Mouse (Mus musculus) lung, postnatal 0 days (tissue): ENCODE measurements at regions not wholly inside any gene's neighbourhood (a gene's known extent, or its start where the extent isn't known, plus 50 kb on each side); places are given as distances from the start of the nearest gene placed in this dataset.

Source experiments
- ATAC-seq: fragments of 200-750 bp; cut with Nextera tagmentation; 2 replicates; pipeline ENCODE4 v1.8.0; 2017; ENCODE audit warnings: moderate library complexity
- DNase-seq: peaks from one replicate; pipeline ENCODE4 v3.0.0-alpha.2; 2016; ENCODE audit warnings: low spot score
- H3K27ac ChIP-seq: fragments of 300-500 bp; sonication (generic); 2 replicates; pipeline ENCODE4 v1.5.1; 2014; ENCODE audit warnings: antibody characterized with exemption, mild to moderate bottlenecking, low read length, mixed read lengths
- H3K27me3 ChIP-seq: fragments of 300-500 bp; sonication (generic); replicated peaks from 2 replicates; pipeline ENCODE4 v1.6.1; 2014; ENCODE audit warnings: low read length, mixed read lengths; ENCODE audit not compliant: insufficient read depth
- H3K36me3 ChIP-seq: fragments of 300-500 bp; sonication (generic); 2 replicates; pipeline ENCODE4 v1.6.1; 2014; ENCODE audit warnings: low read length, mixed read lengths; ENCODE audit not compliant: insufficient read depth
- H3K4me1 ChIP-seq: fragments of 300-500 bp; sonication (generic); 2 replicates; pipeline ENCODE4 v1.6.1; 2014; ENCODE audit warnings: antibody characterized with exemption, low read depth, low read length, mixed read lengths; ENCODE audit not compliant: insufficient read depth
- H3K4me2 ChIP-seq: fragments of 300-500 bp; sonication (generic); replicated peaks from 2 replicates; pipeline ENCODE4 v1.6.1; 2014; ENCODE audit warnings: low read depth, mild to moderate bottlenecking, low read length, moderate library complexity, mixed read lengths
- H3K4me3 ChIP-seq: fragments of 300-500 bp; sonication (generic); 2 replicates; pipeline ENCODE4 v1.5.1; 2014; ENCODE audit warnings: low read depth, low read length
- H3K9ac ChIP-seq: fragments of 300-500 bp; sonication (generic); replicated peaks from 2 replicates; pipeline ENCODE4 v1.6.1; 2014; ENCODE audit warnings: low read depth, mild to moderate bottlenecking
- H3K9me3 ChIP-seq: fragments of 300-500 bp; sonication (generic); 2 replicates; pipeline ENCODE4 v1.6.1; 2016; ENCODE audit warnings: low read length, mixed read lengths
- CTCF ChIP-seq: IDR thresholded peaks from 2 replicates; pipeline ENCODE4 v1.5.1; 2016; ENCODE audit warnings: antibody characterized with exemption, mild to moderate bottlenecking
- EP300 ChIP-seq: IDR thresholded peaks from 2 replicates; pipeline ENCODE4 v1.6.1; 2016; ENCODE audit warnings: antibody characterized with exemption, mild to moderate bottlenecking, control low read depth
- WGBS: fragments of 180-500 bp; shearing (Covaris S2); extraction: QIAGEN DNeasy Blood & Tissue Kit; methylation state at CpG from one replicate; pipeline ENCODE4 v1.1.7; 2014; 5-methylcytosine and 5-hydroxymethylcytosine counted together

DNA sequence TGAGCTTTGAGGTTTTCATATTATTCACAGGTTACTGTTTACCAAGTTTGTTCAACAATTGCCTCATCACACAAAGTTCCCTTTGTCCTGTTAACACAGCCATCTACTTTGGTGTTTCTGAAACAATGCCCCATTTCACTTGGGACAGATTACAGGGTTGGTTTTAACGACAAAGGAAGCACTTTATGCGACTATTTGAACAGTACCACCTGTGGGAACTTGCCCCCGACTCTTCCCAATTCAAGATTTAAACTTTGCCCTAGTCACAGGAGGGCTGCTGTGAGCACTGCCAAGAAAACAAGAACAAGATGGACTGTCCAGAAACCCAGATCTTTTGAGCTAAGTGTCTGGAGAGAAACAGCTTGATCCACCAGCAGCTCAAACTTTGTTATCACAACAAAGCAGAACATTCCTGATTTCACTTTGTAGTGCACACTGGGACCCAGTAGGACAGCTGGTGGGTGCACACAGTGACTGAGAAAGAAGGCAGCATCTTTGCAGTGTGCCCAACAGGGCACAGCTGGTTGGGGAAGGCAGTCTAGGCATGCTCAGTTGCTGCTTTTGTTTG lies 283.8 kb upstream of the Rbms1 start:
- 11% methylated on average over 3 of the region's 3 CpGs for WGBS
- DNase-seq = peak; percentile 34
- Histone ChIP-seq H3K4me2 (no peak overlapping the region), H3K9ac (no peak overlapping the region), H3K36me3 (no peaks in the 10 kb centered on the region), H3K27me3 (no peaks in the 10 kb centered on the region), H3K4me3 (no peak overlapping the region), H3K27ac (no peak overlapping the region), H3K4me1 (peaks cover 3% of the 10 kb centered on the region; the same call in 1 of the 2 replicates), H3K9me3 (no peaks in the 10 kb centered on the region)
- TF ChIP-seq CTCF = no peak
- TF ChIP-seq EP300 = no peak
- peak; percentile 80 for ATAC-seq

DNA sequence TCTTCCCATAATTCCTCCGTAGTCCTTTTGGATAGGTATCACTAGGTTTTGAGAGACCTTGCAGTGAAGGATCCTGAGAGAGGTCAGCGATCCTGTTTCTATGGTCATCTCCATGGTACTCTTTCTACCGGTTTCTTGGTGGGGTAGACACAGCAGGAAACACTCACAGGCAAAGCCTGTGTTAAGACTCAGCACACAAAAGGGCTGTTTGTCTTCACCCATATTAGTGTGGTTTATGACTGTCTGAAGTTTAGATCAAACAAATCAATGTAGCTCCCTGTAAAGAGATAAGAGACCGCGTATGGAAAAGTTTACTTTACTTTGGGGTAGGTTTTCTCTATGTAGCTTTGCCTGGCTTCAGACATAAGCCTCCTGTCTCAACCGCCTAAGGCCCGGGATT lies 282.5 kb upstream of the Rbms1 start:
- Histone ChIP-seq H3K27me3 (no peaks in the 10 kb centered on the region), H3K9ac (no peak overlapping the region), H3K9me3 (no peaks in the 10 kb centered on the region), H3K4me2 (no peak overlapping the region), H3K4me1 (peaks cover 3% of the 10 kb centered on the region; the same call in 1 of the 2 replicates), H3K27ac (no peak overlapping the region), H3K36me3 (no peaks in the 10 kb centered on the region), H3K4me3 (no peak overlapping the region)
- no peak for TF ChIP-seq EP300
- no peak for TF ChIP-seq CTCF
- DNase-seq (no peak), ATAC-seq (no peak)
- WGBS = 41% methylated on average over 7 of the region's 7 CpGs

DNA sequence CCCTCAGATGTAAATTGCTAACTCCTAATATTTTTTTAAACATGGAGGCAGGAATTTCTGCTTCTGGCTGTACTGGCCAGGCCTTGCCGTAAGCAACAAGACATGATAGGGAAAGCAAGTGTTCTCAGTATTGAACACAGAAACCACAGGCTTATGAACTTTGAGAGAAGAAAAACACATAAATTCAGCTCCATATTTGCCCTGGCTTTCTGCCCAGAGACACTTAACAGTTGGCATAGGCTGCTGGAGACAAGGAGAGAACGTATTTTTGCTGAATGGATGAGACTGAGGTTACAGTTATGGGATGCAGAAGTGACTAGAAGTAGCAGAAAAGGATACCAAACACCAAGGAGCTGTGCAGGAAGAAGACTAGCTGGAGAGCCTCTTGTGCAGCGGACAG lies 258.7 kb upstream of the Rbms1 start:
- H3K27ac ChIP-seq = no peak overlapping the region
- TF ChIP-seq EP300 (no peak), CTCF (no peak)
- H3K9me3 ChIP-seq = no peaks in the 10 kb centered on the region
- no peaks in the 10 kb centered on the region for H3K4me1 ChIP-seq
- no peaks in the 10 kb centered on the region for H3K27me3 ChIP-seq
- DNase-seq (peak; percentile 50), ATAC-seq (no peak)
- no peaks in the 10 kb centered on the region for H3K36me3 ChIP-seq
- 49% methylated on average over 3 of the region's 3 CpGs for WGBS
- no peak overlapping the region for H3K9ac ChIP-seq
- no peak overlapping the region for H3K4me2 ChIP-seq
- H3K4me3 ChIP-seq = no peak overlapping the region

DNA sequence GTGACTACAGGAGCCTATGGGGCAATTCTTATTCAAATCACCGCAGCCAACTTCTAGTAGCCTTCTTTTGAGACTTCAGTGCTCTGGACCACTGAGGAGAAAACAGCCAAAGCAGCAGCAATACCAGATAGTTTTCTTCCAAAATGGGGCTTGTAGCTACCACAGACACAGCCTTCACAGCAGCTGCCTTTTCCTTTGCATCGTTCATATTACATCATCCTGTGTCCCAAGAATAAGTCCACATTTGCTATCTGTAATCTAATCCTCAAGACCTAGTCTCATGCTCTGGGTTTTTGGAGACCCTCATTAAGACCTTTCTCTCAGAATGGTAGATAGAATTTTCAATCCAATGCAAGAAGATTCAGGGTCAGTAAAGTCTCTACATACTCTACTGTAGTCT lies 258.2 kb upstream of the Rbms1 start:
- Histone ChIP-seq H3K4me3 (no peak overlapping the region), H3K4me1 (no peaks in the 10 kb centered on the region), H3K36me3 (no peaks in the 10 kb centered on the region), H3K4me2 (no peak overlapping the region), H3K27me3 (no peaks in the 10 kb centered on the region), H3K9me3 (no peaks in the 10 kb centered on the region), H3K9ac (no peak overlapping the region), H3K27ac (no peak overlapping the region)
- no peak for ATAC-seq
- no peak for TF ChIP-seq EP300
- no peak for TF ChIP-seq CTCF
- no peak for DNase-seq
- 73% methylated on average over 2 of the region's 2 CpGs for WGBS

DNA sequence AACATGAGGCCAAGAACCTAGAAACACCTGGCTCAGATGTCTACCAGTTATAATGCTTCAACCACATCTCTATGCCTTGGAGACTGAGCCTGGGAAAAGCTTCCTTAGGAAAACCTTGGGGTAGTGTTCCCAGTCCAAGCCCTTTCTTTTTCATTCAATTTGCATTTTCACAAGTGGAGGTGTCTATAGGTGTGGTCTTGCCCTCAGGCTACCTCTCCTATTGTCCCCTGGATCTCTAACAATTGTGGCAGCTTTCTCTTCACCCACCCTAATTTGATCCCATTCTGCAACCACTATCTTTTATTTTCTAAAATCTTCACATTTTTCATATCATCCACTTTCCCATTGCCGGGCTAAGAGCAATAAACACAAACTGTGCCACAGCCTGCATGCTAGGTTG lies 251.0 kb upstream of the Rbms1 start:
- TF ChIP-seq EP300 = no peak
- TF ChIP-seq CTCF = no peak
- DNase-seq = no peak
- Histone ChIP-seq H3K9ac (no peak overlapping the region), H3K27ac (no peak overlapping the region), H3K27me3 (no peaks in the 10 kb centered on the region), H3K4me3 (no peak overlapping the region), H3K9me3 (no peaks in the 10 kb centered on the region), H3K4me1 (no peaks in the 10 kb centered on the region), H3K4me2 (no peak overlapping the region), H3K36me3 (no peaks in the 10 kb centered on the region)
- no peak for ATAC-seq
- 82% methylated on average over 1 of the region's 1 CpGs for WGBS

DNA sequence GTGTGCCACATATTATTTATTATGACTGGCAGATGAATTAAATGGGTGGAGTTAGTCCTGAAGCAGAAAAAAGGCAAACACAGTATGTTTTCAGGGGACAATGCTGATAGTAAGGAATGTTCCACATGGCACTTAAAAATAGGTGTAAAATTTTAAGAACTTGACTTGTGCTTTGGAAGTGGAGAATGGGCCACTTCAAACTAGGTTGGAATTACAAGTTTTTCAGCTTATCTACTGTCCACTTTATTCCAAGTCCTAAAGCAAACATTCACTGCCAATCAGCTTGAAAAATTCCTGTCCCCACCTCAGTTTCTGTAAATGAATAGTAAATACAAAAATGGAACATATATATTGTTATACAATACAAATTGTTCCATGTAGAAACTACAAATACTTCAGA lies 238.4 kb upstream of the Rbms1 start:
- Histone ChIP-seq H3K9me3 (no peaks in the 10 kb centered on the region), H3K4me2 (no peak overlapping the region), H3K36me3 (no peaks in the 10 kb centered on the region), H3K27ac (no peak overlapping the region), H3K9ac (no peak overlapping the region), H3K4me1 (no peaks in the 10 kb centered on the region), H3K27me3 (no peaks in the 10 kb centered on the region), H3K4me3 (no peak overlapping the region)
- TF ChIP-seq CTCF = no peak
- peak; percentile 96 for TF ChIP-seq EP300
- peak; percentile 70 for DNase-seq
- ATAC-seq = peak; percentile 78

DNA sequence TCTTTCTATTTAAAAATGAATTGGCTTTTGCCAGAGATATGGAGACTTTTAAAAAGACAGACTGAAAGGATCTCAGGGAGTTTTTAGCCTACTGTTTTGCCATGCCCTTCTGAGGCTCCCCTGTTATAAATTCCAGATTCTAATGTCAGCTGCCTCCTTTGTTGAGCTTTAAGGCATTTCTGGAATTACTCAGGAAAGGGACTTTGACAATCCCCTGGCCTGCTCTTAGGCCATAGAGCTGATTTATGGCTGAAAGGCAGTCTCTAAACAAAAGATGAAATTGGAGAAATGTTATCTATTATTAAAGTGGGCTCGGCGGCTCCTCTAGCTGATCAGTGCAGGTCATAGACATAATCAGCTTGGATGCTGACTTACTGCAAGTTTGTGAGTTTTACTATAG lies 231.0 kb upstream of the Rbms1 start:
- no peaks in the 10 kb centered on the region for H3K4me1 ChIP-seq
- H3K27ac ChIP-seq = no peak overlapping the region
- H3K4me3 ChIP-seq = no peak overlapping the region
- no peaks in the 10 kb centered on the region for H3K9me3 ChIP-seq
- H3K27me3 ChIP-seq = no peaks in the 10 kb centered on the region
- no peak for ATAC-seq
- DNase-seq = no peak
- no peak overlapping the region for H3K4me2 ChIP-seq
- no peak overlapping the region for H3K9ac ChIP-seq
- TF ChIP-seq EP300 = no peak
- no peak for TF ChIP-seq CTCF
- no peaks in the 10 kb centered on the region for H3K36me3 ChIP-seq
- WGBS = 52% methylated on average over 2 of the region's 2 CpGs
